Mouse (Mus musculus) G1E-ER4 (cell line): ENCODE measurements around the gene Tyro3. TPM values are rescaled to one million over a fixed set of nuclear protein-coding genes. Genes with fewer than 3 reads are reported as not detected.

Experiments used
- GATA1 ChIP-seq: IDR thresholded peaks from one replicate; pipeline ENCODE4 v1.8.0; 2012; ENCODE audit warnings: low read length, inconsistent platforms
- polyA plus RNA-seq: library from polyadenylated mRNA; stranded (reverse); fragments of >175 nt; gene quantifications from 2 replicates; pipeline ENCODE4 v1.2.3, GENCODE M21; 2012

Gene Tyro3
- polyA plus RNA-seq, 1 experiment = 0.18 TPM

DNA sequence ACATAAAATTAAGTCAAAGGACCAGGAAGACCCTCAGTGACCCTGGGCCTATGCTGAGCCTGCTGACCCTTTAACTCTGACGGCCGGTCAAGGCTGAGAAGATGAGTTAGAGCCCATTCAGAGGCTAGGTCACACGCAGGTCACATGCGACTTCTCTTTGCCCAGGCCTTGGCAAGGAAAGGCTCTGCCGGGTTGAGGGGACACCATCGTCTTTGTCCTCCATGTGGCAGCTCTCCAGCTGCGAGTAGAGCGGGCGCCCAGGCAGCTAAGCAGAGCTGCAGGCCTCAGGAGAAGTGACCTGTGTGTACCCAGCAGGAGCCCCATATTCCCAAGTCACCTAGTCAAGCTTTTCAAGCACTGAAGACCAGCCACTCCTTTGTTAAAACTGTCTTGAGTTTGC lies 23.6 kb downstream of the Tyro3 start:
- TF ChIP-seq GATA1 = no peak

GRCm38 (mm10) chr2:119830579-119830978 lies 33.0 kb downstream of the Tyro3 start:
- TF ChIP-seq GATA1 = no peak

GRCm38 (mm10) chr2:119834231-119834630 lies 36.7 kb downstream of the Tyro3 start:
- no peak for TF ChIP-seq GATA1

- TF ChIP-seq GATA1 = no peak
Measured at GRCm38 (mm10) chr2:119837616-119838015, 40.1 kb downstream of the Tyro3 start.

DNA sequence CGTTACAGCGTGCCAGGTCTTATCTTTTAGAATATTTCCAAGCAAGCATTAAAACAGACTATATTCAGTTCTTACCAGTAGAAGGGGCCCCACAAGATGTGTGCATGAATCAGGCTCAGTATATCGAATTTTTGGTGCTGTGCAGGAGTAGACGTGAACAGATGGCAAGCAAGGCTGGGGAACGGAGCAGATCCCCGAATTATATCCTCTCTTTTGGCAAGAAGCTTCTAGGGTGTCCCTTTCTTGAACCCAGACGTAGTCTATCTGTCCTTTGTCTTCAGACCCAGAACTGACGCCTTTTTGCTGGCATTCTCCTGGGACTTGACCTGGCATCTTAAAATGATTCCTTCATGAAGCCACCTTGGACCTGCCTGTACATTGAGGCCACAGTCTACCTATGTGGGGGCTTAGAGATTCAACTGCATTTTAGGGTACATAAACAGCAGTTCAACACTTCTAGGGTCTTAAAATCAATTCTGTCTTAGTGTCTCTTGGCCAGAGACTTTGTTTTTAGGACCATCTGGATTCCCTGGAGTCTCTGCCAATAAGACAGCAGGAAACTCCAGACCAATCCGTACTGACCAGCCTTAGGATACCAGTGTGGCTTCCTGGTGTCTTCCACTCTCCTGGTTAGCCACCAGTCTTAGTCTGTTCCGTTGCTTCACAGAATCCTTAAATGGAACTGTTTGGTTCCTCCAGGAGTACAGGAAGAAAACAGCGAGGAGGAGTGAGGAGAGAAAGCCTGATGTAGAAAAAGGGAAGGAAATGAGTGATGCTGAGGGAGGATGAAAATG lies 41.0 kb downstream of the Tyro3 start:
- TF ChIP-seq GATA1 = no peak

DNA sequence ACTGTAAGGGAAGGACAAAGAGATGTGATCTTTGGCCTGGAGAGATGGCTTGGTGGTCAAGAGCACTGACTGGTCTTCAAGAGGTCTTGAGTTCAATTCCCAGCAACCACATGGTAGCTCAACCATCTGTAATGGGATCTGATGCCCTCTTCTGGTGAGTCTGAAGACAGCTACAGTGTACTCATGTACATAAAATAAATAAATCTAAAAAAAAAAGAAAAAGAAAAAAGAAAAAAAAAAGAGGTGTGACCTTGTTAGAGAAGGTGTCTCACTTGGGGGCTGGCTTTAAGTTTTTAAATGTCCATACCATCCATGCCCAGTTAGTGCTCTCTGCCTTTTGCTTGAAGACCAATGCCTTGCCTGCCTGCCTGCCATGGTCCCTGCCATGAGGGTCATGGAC lies 42.5 kb downstream of the Tyro3 start:
- no peak for TF ChIP-seq GATA1

- no peak for TF ChIP-seq GATA1
Measured at GRCm38 (mm10) chr2:119842000-119842399, 44.5 kb downstream of the Tyro3 start.

- TF ChIP-seq GATA1 = no peak
Measured at GRCm38 (mm10) chr2:119843526-119843925, 46.0 kb downstream of the Tyro3 start.

DNA sequence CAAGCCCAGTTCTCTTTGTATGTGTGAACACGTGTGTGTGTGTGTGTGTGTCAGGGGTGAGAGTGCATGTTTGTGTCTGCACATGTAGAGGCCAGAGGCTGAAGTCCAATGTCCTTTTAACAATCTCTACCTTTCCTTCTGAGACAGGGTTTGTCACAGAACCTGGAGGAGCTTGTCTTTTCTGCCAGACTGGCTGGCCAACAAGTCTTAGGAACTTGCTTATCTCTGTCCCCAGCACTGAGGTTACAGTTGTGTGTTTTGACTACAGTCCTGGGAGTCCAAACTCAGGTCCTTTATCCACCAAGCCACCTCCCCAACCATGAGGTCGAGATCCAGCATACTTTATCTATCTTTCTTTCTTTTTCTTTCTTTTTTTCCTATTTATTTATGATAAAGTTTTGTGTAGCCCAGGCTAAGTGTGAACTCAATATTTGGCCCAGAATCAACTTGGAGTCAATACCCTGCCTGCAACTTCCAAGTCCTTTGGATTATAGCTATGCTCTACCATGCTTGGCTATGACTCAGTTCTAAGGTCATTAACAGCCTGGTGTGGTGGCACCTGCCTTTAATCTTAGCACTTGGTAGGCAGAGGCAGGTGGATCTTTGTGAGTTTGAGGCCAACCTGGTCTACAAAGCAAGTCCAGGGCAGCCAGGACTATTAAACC lies 48.5 kb downstream of the Tyro3 start:
- TF ChIP-seq GATA1 = no peak

GRCm38 (mm10) chr2:119846929-119847328 lies 49.4 kb downstream of the Tyro3 start:
- no peak for TF ChIP-seq GATA1

GRCm38 (mm10) chr2:119853811-119854210 lies 56.3 kb downstream of the Tyro3 start:
- no peak for TF ChIP-seq GATA1

GRCm38 (mm10) chr2:119855310-119855850 lies 57.8 kb downstream of the Tyro3 start:
- TF ChIP-seq GATA1 = no peak

GRCm38 (mm10) chr2:119857341-119857740 lies 59.8 kb downstream of the Tyro3 start:
- TF ChIP-seq GATA1 = no peak

DNA sequence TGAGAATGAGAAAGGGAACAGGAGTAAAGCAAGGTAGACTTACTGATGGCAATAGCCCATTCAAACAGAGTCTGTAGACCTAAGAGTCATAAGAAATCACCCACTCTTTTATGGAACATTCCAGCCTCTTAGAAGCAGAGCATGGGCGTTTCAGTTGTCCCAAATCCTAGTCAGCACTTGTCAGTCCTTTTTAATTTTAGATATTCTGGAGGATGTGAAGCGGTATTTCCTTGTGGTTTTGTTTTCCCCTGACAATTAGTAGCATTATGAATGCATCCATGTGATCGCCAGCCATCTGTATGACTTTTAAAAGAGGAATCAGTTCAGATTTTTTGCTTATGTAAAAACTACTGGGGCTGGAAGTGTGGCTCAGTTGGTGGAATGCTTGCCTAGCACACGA lies 67.0 kb downstream of the Tyro3 start:
- TF ChIP-seq GATA1 = no peak

Other genes starting within 250 kb of the Tyro3 start
- 1.0 and 1.9 TPM in 2 replicates for gene Nusap1, start 179.4 kb upstream of the Tyro3 start, polyA plus RNA-seq
- gene Oip5, start 179.3 kb upstream of the Tyro3 start, polyA plus RNA-seq = 38.2 and 63.8 TPM in 2 replicates
- 3.9 and 7.1 TPM in 2 replicates for gene Ndufaf1, start 134.9 kb upstream of the Tyro3 start, polyA plus RNA-seq
- gene Rtf1, start 122.7 kb upstream of the Tyro3 start, polyA plus RNA-seq = 48.9 and 72.7 TPM in 2 replicates
- gene Itpka, start 55.4 kb upstream of the Tyro3 start, polyA plus RNA-seq = 1.9 and 2.1 TPM in 2 replicates
- not detected in 2 replicates for gene Ltk, start 37.3 kb upstream of the Tyro3 start, polyA plus RNA-seq
- gene Rpap1, start 10.2 kb upstream of the Tyro3 start, polyA plus RNA-seq = 25.6 and 33.3 TPM in 2 replicates
- 1.3 and 2.5 TPM in 2 replicates for gene Mga, start 99.5 kb downstream of the Tyro3 start, polyA plus RNA-seq
- gene Mapkbp1, start 175.0 kb downstream of the Tyro3 start, polyA plus RNA-seq = 3.2 and 3.5 TPM in 2 replicates
- 2.8 and 3.4 TPM in 2 replicates for gene Jmjd7, start 229.8 kb downstream of the Tyro3 start, polyA plus RNA-seq
- gene Gm28042, start 229.8 kb downstream of the Tyro3 start, polyA plus RNA-seq = 0.04 and 0.08 TPM in 2 replicates
- 0.15 and 0.24 TPM in 2 replicates for gene Pla2g4b, start 235.7 kb downstream of the Tyro3 start, polyA plus RNA-seq